Mouse (Mus musculus): ENCODE results near the gene Epb41. TPM values are rescaled to one million over a fixed set of nuclear protein-coding genes. Genes with fewer than 3 reads are reported as not detected.
A peak's percentile ranks its signal among the peaks of the same experiment; 100 is the strongest.

The Epb41 gene
- polyA plus RNA-seq, 1 experiment from 2014 or later: 95.1 TPM

DNA sequence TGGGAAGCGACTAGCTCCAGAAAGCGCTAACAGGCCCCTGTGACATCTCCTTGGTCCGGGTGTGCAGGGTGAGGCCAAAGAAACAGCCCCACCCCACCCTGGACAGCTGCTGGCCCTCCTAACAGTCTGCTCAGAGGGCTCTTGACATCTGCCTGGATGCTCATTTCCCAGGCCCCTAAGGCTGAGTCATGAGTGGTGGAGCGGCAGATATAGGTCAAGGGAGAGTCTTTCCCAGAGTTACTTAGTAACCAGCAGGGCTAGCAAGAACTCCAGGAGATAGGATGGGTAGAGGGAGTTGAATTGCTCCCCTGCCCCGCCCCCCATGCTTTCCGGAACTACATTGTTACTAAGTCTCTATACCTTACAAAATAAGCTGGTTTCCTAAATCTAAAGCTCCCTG, 18.0 kb upstream of the Epb41 start:
- ATAC-seq (ENCODE audit: low FRiP score): no peak
- Histone ChIP-seq H3K36me3 (no peaks in the 10 kb centered on the region), H3K27ac (no peak overlapping the region), H3K9ac (no peak overlapping the region), H3K9me3 (no peaks in the 10 kb centered on the region), H3K4me3 (no peak overlapping the region), H3K27me3 (no peaks in the 10 kb centered on the region), H3K4me1 (replicated peaks) (no peaks in the 10 kb centered on the region), H3K4me2 (no peak overlapping the region)
- 69% methylated on average over 6 of the region's 6 CpGs for WGBS

DNA sequence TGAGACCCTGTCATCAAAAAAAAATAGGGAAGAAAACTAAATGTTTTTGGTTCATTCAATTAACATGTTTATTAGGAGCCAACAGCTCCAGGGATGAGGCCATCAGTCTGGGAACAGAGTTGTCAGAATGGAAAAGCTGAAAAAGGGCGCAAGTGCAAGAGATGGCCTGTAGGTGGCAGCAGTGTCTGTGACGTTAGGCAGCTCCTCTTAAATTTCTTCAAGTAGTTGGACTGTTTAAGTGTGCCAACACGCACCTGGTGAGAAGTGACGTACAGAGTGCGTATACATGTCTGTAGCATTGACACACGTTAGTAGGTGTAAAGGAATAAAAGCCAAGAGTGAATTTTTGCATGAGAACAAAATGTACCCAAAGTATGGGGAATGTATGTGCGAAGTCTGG, 13.8 kb upstream of the Epb41 start:
- Histone ChIP-seq H3K27me3 (no peaks in the 10 kb centered on the region), H3K9ac (no peak overlapping the region), H3K9me3 (no peaks in the 10 kb centered on the region), H3K4me1 (replicated peaks) (0 out of 2 replicates have a peak, but pooled peaks cover 3% of the 10 kb centered on the region), H3K4me3 (no peak overlapping the region), H3K4me2 (no peak overlapping the region), H3K27ac (no peak overlapping the region), H3K36me3 (no peaks in the 10 kb centered on the region)
- 23% methylated on average over 7 of the region's 7 CpGs for WGBS
- ATAC-seq (ENCODE audit: low FRiP score): no peak

DNA sequence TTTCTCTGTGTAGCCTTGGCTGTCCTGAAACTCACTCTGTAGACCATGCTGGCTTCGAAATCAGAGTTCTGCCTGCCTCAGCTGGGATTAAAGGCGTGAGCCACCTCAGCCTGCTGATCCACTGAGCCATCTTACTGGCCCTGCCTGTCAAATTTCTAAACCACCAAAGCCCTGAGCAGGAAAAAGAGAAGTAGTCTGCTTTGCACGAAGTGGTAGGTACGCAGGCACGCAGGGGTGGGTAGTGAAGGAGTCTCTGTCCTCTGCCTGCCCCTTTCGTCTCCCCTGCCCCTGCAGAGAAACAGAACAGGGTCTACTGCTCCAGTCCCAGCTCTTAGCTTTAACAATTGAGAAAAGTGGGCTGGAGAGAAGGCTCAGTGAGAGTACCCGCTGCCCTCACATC, 10.0 kb upstream of the Epb41 start:
- no peak overlapping the region for H3K27ac ChIP-seq

DNA sequence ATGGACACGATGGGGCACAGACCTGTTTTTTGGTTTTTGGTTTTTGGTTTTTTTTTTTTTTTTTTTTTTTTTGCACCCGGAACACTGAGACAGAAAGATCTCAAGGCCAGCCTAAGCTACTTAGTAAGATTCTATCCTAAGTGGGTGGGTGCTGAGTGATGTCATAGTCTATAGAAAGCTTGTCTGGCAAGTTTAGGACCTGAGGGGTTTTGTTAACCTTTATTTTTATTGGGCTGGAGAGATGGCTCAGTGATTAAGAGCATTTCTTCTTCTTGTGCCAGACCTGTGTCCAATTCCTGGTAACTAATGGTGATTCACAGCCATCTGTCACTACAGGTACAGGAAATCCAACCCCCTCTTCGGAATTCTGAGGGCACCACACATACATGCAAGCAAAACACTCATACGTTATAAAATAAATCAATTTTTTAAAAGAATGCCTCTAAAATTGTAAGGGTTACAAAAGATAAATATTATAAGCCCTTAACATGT, 5.4 kb upstream of the Epb41 start:
- Histone ChIP-seq H3K4me2 (no peak overlapping the region), H3K4me1 (replicated peaks) (0 out of 2 replicates have a peak, but pooled peaks cover 7% of the 10 kb centered on the region), H3K4me3 (no peak overlapping the region), H3K27me3 (peaks cover 22% of the 10 kb centered on the region), H3K9ac (no peak overlapping the region), H3K36me3 (no peaks in the 10 kb centered on the region), H3K9me3 (no peaks in the 10 kb centered on the region), H3K27ac (no peak overlapping the region)
- no peak for ATAC-seq (ENCODE audit: low FRiP score)
- WGBS: 70% methylated on average over 4 of the region's 4 CpGs

More for the DNA sequence above, 10.0 kb upstream of the Epb41 start:
- Histone ChIP-seq H3K36me3 (no peaks in the 10 kb centered on the region), H3K4me1 (replicated peaks) (0 out of 2 replicates have a peak, but pooled peaks cover 4% of the 10 kb centered on the region), H3K9ac (no peak overlapping the region), H3K4me2 (no peak overlapping the region), H3K27me3 (0 out of 2 replicates have a peak, but pooled peaks cover 3% of the 10 kb centered on the region), H3K4me3 (no peak overlapping the region), H3K9me3 (no peaks in the 10 kb centered on the region)
- WGBS: 90% methylated on average over 7 of the region's 7 CpGs
- no peak for ATAC-seq (ENCODE audit: low FRiP score)

DNA sequence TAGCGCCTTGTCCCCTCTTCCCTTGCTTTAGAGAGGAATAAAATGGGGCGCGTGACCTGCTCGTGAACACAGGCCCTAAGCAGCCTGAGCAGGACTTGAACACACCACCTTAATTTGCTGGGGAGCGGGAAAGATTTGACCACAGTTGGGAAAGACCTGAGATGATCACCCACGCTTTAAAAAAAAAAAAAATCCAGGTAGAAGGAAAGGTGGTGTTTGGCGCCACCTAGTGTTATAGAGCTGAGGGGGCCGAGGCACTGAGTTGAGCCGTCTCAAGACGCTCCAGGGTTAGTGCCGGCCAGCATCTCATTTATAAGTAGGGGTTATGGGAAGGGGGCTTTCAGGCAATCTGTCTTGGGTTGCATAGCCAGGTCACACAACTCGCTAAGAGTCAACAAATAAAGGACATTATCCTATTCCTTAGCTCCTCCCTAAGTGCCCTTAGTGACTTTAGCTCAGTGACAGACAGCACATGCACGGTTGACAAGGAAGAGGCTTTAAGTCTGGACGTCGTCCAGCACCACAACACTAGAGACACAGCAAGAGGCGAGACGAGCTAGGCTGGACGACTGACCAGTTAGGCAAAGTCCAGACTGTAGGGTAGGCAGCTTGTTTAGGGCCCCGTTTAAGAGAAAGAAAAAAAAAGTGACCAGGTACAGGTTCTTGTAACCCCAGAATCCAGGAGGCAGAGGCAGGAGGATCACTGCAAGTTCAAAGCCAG, 4.6 kb upstream of the Epb41 start:
- H3K4me1 ChIP-seq (replicated peaks): peaks cover 9% of the 10 kb centered on the region
- no peak overlapping the region for H3K4me3 ChIP-seq
- H3K4me2 ChIP-seq: no peak overlapping the region
- peaks cover 22% of the 10 kb centered on the region for H3K27me3 ChIP-seq
- H3K27ac ChIP-seq: no peak overlapping the region
- H3K9me3 ChIP-seq: no peaks in the 10 kb centered on the region
- 16% methylated on average over 19 of the region's 19 CpGs for WGBS
- no peak overlapping the region for H3K9ac ChIP-seq
- no peaks in the 10 kb centered on the region for H3K36me3 ChIP-seq
- ATAC-seq (ENCODE audit: low FRiP score): no peak

DNA sequence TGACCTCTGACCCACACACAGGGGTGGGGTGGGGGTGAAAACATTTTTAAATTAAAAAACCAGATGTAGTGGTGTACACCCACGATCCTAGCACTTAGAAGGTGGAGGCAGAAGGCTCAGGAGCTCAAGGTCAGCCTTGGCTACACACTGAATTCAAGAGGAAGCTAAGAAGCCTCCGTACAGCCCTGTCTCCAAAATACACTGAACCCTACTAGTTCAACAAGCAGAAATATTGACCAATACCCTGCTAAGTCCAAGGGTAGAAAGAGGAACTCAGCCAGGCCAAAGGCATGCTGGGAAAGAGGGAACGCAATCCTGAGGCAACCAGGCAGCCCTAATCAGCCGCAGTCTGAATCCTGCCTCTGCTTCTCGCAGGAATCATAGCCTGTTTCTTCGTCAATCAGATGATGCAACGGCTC, 3.2 kb upstream of the Epb41 start:
- 62% methylated on average over 7 of the region's 7 CpGs for WGBS
- H3K4me1 ChIP-seq (replicated peaks): peaks cover 13% of the 10 kb centered on the region
- H3K27ac ChIP-seq: no peak overlapping the region
- H3K27me3 ChIP-seq: peaks cover 25% of the 10 kb centered on the region
- H3K9ac ChIP-seq: no peak overlapping the region
- H3K4me2 ChIP-seq: no peak overlapping the region
- ATAC-seq (ENCODE audit: low FRiP score): no peak
- no peaks in the 10 kb centered on the region for H3K9me3 ChIP-seq
- H3K36me3 ChIP-seq: no peaks in the 10 kb centered on the region
- no peak overlapping the region for H3K4me3 ChIP-seq

DNA sequence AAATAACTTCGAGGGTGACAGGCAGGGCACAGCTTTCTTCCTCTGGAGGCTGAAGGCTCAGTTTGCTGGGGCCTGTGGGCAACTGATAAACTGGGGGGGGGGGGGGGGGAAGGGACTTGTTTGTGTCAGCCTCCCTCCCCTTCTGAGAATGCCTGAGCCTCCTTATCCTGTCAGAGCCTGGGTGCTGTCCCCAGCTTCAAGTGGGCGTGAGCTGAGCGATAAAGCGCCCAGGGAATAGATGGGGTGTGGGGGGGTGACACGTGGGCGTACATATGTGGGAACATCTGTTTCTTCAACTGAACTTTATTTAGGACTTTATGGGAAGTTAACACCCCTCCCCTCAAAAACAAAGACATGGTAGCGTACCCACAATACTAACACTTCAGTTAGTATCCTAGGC, 2.3 kb upstream of the Epb41 start:
- no peak for ATAC-seq (ENCODE audit: low FRiP score)
- no peak overlapping the region for H3K9ac ChIP-seq
- H3K27me3 ChIP-seq: peaks cover 33% of the 10 kb centered on the region
- no peak overlapping the region for H3K27ac ChIP-seq
- H3K9me3 ChIP-seq: no peaks in the 10 kb centered on the region
- no peak overlapping the region for H3K4me3 ChIP-seq
- no peaks in the 10 kb centered on the region for H3K36me3 ChIP-seq
- WGBS: 71% methylated on average over 7 of the region's 7 CpGs
- peaks cover 13% of the 10 kb centered on the region for H3K4me1 ChIP-seq (replicated peaks)
- H3K4me2 ChIP-seq: no peak overlapping the region

DNA sequence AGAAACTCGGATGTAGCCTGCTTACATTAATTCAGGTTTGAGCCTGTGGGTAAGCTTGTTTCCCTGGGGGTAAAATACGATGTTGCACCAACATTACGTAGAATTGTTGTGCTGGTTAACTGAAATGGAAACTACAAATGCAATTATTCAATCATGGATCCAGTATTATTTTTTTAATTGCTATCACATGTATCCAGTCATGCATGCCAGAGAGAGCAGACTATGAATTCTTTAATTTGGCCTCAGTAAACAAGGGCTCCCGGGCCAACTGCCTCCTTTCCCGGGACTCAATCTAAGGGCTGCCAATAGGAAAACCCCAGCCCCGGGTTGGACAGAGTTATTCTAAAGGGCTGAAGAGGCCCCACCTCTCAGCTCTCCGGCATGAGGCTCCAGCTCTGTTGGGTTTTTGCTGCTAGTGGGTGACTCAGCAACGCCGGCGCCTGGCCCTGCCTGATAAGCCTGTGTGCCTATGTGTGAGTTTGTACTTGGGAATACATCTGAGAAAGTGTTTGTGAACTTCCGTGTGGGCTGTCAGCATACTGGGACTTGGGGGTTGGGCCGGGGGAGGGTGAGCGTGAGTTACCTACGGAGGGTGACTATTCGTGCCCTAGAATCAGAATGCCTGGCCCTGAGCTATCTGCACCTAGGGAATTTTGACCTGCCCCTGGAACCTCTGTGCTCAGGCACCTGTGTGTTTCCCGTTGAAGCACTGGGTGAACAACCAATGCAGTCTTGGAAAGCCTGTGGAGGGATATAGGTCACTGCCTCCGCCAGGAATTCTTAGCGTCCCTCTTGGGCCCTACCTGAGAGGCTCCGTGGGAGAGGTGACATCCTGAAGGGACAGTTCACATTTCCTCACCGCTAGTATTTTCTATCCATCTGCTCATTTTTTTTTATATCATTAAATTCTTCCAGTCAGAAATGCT, 1.6 kb upstream of the Epb41 start:
- 34% methylated on average over 20 of the region's 20 CpGs for WGBS
- Histone ChIP-seq H3K4me1 (replicated peaks) (peaks cover 13% of the 10 kb centered on the region), H3K9me3 (no peaks in the 10 kb centered on the region), H3K4me2 (no peak overlapping the region), H3K36me3 (no peaks in the 10 kb centered on the region), H3K27ac (no peak overlapping the region), H3K4me3 (no peak overlapping the region), H3K9ac (no peak overlapping the region), H3K27me3 (peaks cover 33% of the 10 kb centered on the region)
- ATAC-seq (ENCODE audit: low FRiP score): no peak

DNA sequence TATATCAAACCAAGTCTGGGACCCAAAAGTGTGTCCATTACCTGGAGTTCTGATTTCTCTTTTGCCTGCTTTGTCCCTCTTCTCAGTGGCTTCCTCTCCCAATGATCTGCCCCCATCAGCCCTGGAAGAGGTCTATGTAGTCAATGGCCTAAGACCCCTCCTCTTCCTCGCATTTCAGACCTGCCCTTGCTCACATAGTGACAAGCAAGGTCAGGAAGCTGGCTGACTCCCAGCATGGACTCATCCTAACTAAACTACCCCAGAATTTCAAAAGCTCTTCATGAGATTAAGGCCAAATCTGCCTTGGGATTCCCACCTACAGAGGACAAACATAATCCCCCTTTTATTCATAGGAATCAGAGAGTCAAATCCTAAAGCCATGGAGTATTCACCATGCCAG, 675 bp upstream of the Epb41 start:
- Histone ChIP-seq H3K9ac (no peak overlapping the region), H3K4me3 (peak overlapping the region; percentile 54; the same call in 1 of the 2 replicates), H3K36me3 (no peaks in the 10 kb centered on the region), H3K9me3 (no peaks in the 10 kb centered on the region), H3K27ac (no peak overlapping the region), H3K4me1 (replicated peaks) (peaks cover 13% of the 10 kb centered on the region), H3K4me2 (peak overlapping the region; percentile 100), H3K27me3 (peaks cover 33% of the 10 kb centered on the region)
- no peak for ATAC-seq (ENCODE audit: low FRiP score)
- 60% methylated on average over 1 of the region's 1 CpGs for whole genome bisulfite sequencing

DNA sequence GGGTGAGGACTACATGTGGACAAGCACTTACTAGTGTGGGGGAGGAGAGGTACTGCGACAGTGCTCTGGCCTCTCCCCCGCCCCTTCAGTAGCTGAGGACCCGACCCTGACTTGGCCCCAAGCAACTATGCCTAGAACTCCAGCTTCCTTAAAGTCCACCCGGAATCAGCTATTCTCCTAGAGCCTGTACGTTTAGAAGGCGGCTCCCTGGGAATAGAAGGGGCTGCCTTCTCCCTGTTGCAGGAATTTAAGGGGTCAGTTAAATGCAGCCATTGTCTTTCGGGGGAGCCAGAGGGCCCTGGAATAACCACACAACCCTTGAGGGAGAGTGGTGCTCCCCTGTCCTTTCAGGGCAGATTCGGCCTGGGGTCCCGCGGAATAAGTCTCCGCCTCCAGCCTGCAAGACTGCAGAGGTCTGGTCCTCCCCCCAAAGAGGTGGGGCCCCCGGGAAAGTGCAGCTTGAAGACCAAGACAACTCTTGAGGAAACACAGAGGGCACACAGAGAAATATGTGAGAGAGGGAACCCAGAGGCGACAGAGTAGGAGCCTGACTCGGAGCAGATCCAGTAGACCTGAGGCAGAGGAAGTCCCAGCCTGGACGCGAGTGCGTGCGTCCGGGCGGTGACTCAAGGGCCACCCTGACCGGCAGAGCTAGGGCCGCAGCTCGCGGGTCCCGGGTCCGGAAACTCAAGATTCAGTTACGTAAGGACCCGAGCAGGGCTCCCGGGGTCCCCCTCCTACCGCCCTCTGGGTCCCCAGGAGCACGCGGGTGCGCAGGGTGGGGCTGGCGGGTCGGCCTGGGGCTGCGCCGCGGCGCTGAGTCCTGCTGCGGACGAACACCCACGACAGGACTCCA, 816 bp downstream of the Epb41 start, which contains the start of gene Gm10300:
Gene Gm10300, plus strand, starts transcription at position 621 of the 856 bp plus-strand sequence.
- Histone ChIP-seq H3K4me1 (replicated peaks) (peaks cover 13% of the 10 kb centered on the region), H3K4me2 (peak within 1 kb of the TSS; percentile 100), H3K9ac (peak within 1 kb of the TSS; percentile 76), H3K9me3 (no peaks in the 10 kb centered on the region), H3K36me3 (no peaks in the 10 kb centered on the region), H3K4me3 (peak within 1 kb of the TSS; percentile 54), H3K27me3 (peaks cover 31% of the 10 kb centered on the region), H3K27ac (no peak within 1 kb of the TSS)
- ATAC-seq (ENCODE audit: low FRiP score): peak; percentile 69
- under 1% methylated on average over 42 of the region's 42 CpGs for WGBS

DNA sequence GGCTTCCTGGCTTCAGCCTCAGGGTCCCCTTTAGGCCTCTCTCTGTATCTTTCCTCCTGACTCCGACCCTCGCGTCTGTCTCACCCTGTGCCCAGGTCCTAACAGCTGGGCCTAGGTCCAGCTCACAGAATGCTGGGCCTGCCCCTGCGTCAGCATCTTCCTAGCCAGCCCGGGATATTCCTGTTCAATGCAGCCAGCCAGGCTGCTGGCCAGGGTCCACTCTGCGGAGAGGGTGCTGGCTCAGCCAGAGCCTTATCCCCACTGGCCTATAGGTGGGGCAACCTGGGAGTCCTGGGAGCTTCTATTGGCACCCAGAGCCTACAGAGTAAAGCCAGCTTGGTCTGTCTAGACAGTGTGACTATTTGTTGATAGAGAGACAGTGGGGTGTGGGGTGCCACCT, 2.2 kb downstream of the Epb41 start:
- Histone ChIP-seq H3K4me1 (replicated peaks) (peaks cover 13% of the 10 kb centered on the region), H3K4me2 (no peak overlapping the region), H3K27me3 (peaks cover 26% of the 10 kb centered on the region), H3K9ac (peak overlapping the region; percentile 13; the same call in 1 of the 2 replicates), H3K36me3 (no peaks in the 10 kb centered on the region), H3K9me3 (no peaks in the 10 kb centered on the region), H3K4me3 (no peak overlapping the region), H3K27ac (no peak overlapping the region)
- 73% methylated on average over 6 of the region's 6 CpGs for WGBS
- ATAC-seq (ENCODE audit: low FRiP score): no peak
